Mouse (Mus musculus) kidney, postnatal 0 days (tissue): ENCODE measurements at regions not wholly inside any gene's neighbourhood (a gene's known extent, or its start where the extent isn't known, plus 50 kb on each side); places are given as distances from the start of the nearest gene placed in this dataset.
A peak's percentile ranks its signal among the peaks of the same experiment; 100 is the strongest.
"Not testable (repeated sequence)": the region's sequence is repeated elsewhere in the genome, so short reads cannot be mapped to it uniquely, and the experiment has no call there.

Experiments used
- ATAC-seq: fragments of 200-750 bp; cut with Nextera tagmentation; replicated peaks from 2 replicates; pipeline ENCODE4 v1.8.0; 2017; ENCODE audit warnings: low read depth, moderate number of reproducible peaks, moderate TSS enrichment, moderate library complexity; ENCODE audit not compliant: low FRiP score
- DNase-seq: peaks from one replicate; pipeline ENCODE4 v3.0.0-alpha.2; 2016; ENCODE audit warnings: low spot score
- H3K27ac ChIP-seq: fragments of 300-500 bp; sonication (generic); 2 replicates; pipeline ENCODE4 v1.5.1; 2014; ENCODE audit warnings: mild to moderate bottlenecking
- H3K27me3 ChIP-seq: fragments of 300-500 bp; sonication (generic); 2 replicates; pipeline ENCODE4 v1.6.1; 2014; ENCODE audit warnings: low read length, mixed read lengths; ENCODE audit not compliant: insufficient read depth
- H3K36me3 ChIP-seq: fragments of 300-500 bp; sonication (generic); 2 replicates; pipeline ENCODE4 v1.6.1; 2014; ENCODE audit warnings: low read length, mixed read lengths; ENCODE audit not compliant: insufficient read depth
- H3K4me1 ChIP-seq: fragments of 300-500 bp; sonication (generic); replicated peaks from 2 replicates; pipeline ENCODE4 v1.6.1; 2014; ENCODE audit warnings: antibody characterized with exemption, low read length, mixed read lengths; ENCODE audit not compliant: insufficient read depth
- H3K4me2 ChIP-seq: fragments of 300-500 bp; sonication (generic); 2 replicates; pipeline ENCODE4 v1.6.1; 2014; ENCODE audit warnings: mild to moderate bottlenecking, low read length, moderate library complexity, mixed read lengths
- H3K4me3 ChIP-seq: fragments of 300-500 bp; sonication (generic); replicated peaks from 2 replicates; pipeline ENCODE4 v1.5.1; 2014; ENCODE audit warnings: low read depth, low read length
- H3K9ac ChIP-seq: fragments of 300-500 bp; sonication (generic); 2 replicates; pipeline ENCODE4 v1.6.1; 2014; ENCODE audit warnings: low read depth, low read length
- H3K9me3 ChIP-seq: fragments of 300-500 bp; sonication (generic); replicated peaks from 2 replicates; pipeline ENCODE4 v1.6.1; 2016; ENCODE audit warnings: low read length, inconsistent platforms, mixed read lengths
- CTCF ChIP-seq: IDR thresholded peaks from 2 replicates; pipeline ENCODE4 v1.5.1; 2016; ENCODE audit warnings: antibody characterized with exemption, low read depth, mild to moderate bottlenecking, moderate library complexity
- WGBS: fragments of 180-500 bp; shearing (Covaris S2); extraction: QIAGEN DNeasy Blood & Tissue Kit; methylation state at CpG from one replicate; pipeline ENCODE4 v1.1.7; 2014; 5-methylcytosine and 5-hydroxymethylcytosine counted together

GRCm38 (mm10) chr16:58178744-58179401 lies 229.4 kb upstream of the Dcbld2 start:
- TF ChIP-seq CTCF, result no peak
- Histone ChIP-seq H3K36me3 (no peaks in the 10 kb centered on the region), H3K9ac (no peak overlapping the region), H3K27me3 (no peaks in the 10 kb centered on the region), H3K27ac (no peak overlapping the region), H3K4me2 (no peak overlapping the region), H3K4me3 (no peak overlapping the region), H3K9me3 (no peaks in the 10 kb centered on the region), H3K4me1 (no peaks in the 10 kb centered on the region)
- ATAC-seq, result no peak
- DNase-seq, result peak; percentile 16
- WGBS, result 56% methylated on average over 5 of the region's 5 CpGs

- DNase-seq, H3K9me3 ChIP-seq, H3K27ac ChIP-seq, ATAC-seq, H3K4me3 ChIP-seq, H3K4me2 ChIP-seq, H3K36me3 ChIP-seq, H3K27me3 ChIP-seq, H3K4me1 ChIP-seq, H3K9ac ChIP-seq: not testable (repeated sequence)
These were observed 228.3 kb upstream of the Dcbld2 start for GRCm38 (mm10) chr16:58179981-58180380.

DNA sequence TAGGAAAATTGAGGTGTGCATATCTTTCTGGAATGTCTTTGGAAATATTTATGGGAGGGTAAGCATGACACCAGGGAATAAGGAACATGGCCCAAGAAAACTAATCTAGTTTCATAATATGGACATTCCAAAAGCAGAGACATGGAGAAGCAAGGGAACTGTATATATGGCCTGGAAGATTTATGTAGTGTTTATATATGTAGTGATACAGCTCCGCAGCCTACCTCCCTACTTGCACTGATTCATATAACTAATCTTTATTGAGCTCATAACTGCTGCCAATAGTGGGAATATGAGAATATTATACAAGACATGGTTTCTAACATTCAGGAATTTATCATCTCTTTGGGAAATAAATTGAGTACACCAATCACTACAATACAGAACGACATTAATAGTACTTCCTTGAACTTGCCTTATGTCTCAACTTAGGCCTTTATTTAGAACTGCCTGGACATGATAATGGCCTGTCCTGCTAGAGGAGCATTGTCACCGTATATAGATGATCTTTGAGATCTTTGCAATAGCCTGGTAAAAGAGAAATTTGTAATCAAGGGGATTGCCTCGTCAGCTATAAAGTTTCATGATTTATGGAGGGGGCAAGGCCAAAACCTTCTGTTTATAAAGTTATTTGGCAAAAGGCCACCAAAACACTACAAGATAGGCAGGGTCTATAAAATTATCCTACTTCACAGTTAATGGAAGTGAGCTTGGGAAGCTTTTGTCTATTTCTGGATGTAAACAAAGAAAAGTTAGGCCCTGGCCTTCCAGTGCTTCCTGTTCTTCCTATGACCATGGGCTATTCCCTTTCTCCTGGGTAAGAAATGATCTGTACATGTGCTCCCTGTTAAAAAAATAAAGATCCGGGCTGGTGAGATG lies 213.4 kb upstream of the Dcbld2 start:
- WGBS, result 49% methylated on average over 5 of the region's 5 CpGs
- Histone ChIP-seq H3K4me2 (no peak overlapping the region), H3K4me1 (no peaks in the 10 kb centered on the region), H3K27me3 (no peaks in the 10 kb centered on the region), H3K4me3 (no peak overlapping the region), H3K9ac (no peak overlapping the region), H3K27ac (no peak overlapping the region), H3K9me3 (no peaks in the 10 kb centered on the region), H3K36me3 (no peaks in the 10 kb centered on the region)
- ATAC-seq, result no peak
- peak; percentile 5 for DNase-seq
- no peak for TF ChIP-seq CTCF

GRCm38 (mm10) chr16:58211872-58212271 lies 196.4 kb upstream of the Dcbld2 start:
- H3K4me3 ChIP-seq, result no peak overlapping the region
- no peak overlapping the region for H3K27ac ChIP-seq
- H3K9ac ChIP-seq, result no peak overlapping the region
- ATAC-seq, result no peak
- TF ChIP-seq CTCF, result no peak
- H3K4me1 ChIP-seq, result no peaks in the 10 kb centered on the region
- WGBS, result 69% methylated on average over 2 of the region's 2 CpGs
- H3K27me3 ChIP-seq, result no peaks in the 10 kb centered on the region
- H3K9me3 ChIP-seq, result no peaks in the 10 kb centered on the region
- DNase-seq, result no peak
- no peak overlapping the region for H3K4me2 ChIP-seq
- no peaks in the 10 kb centered on the region for H3K36me3 ChIP-seq

DNA sequence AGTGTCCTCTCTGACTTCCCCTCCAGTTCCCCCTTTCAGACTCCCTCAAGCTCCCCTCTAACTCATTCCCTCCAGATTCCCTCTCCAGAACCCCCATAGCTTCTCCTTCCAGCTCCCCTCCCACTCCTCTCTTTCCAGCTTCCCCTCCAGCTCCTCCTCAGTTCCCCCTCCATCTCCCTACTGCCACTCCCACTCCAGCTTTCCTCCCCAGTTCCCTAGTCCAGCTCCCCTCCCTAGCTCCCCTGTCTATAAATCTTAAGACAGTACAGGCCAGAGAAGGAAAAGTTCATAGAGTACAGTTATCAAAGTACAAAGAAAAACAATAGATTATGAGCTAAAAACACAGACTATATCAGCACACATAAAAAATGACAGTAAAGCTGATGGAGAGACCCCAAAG lies 173.6 kb upstream of the Dcbld2 start:
- Histone ChIP-seq H3K4me1 (no peaks in the 10 kb centered on the region), H3K36me3 (no peaks in the 10 kb centered on the region), H3K27ac (no peak overlapping the region), H3K27me3 (no peaks in the 10 kb centered on the region), H3K9me3 (no peaks in the 10 kb centered on the region), H3K4me3 (no peak overlapping the region), H3K4me2 (no peak overlapping the region), H3K9ac (no peak overlapping the region)
- ATAC-seq (no peak), DNase-seq (peak; percentile 9)
- no peak for TF ChIP-seq CTCF

DNA sequence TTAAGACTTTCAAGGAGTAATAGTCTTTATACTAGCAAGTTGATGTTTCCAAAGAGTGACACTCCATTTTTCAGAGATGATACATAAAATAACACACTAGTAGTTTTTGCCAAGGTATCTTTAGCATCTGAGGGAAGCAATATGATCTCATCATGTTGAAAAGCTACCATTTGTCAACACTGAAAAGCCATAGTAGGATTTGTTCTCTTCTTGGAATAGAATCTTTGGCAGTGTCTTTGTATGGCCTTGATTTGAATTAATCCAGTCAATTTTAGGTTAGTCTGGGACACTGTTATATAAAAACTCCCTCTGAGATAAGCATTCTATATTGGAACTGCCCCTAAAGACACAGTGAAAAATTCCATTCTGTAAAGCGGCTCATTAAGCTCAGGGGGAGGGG lies 171.4 kb upstream of the Dcbld2 start:
- Histone ChIP-seq H3K4me1 (no peaks in the 10 kb centered on the region), H3K27me3 (no peaks in the 10 kb centered on the region), H3K36me3 (no peaks in the 10 kb centered on the region), H3K9me3 (no peaks in the 10 kb centered on the region), H3K4me3 (no peak overlapping the region), H3K27ac (no peak overlapping the region), H3K9ac (no peak overlapping the region), H3K4me2 (no peak overlapping the region)
- TF ChIP-seq CTCF, result no peak
- no peak for ATAC-seq
- DNase-seq, result no peak
- WGBS, result 84% methylated on average over 1 of the region's 1 CpGs
